Mouse (Mus musculus) brain, embryonic 14.5 days (tissue): Measurements from ENCODE around the gene Ercc6l.

ENCODE experiments used
- CTCF ChIP-seq: fragments of 200-500 bp; IDR thresholded peaks from 2 replicates; pipeline ENCODE4 v1.5.1; 2012; ENCODE audit warnings: inconsistent platforms, mild to moderate bottlenecking, moderate library complexity, borderline replicate concordance; ENCODE audit not compliant: insufficient read depth, insufficient read length; ENCODE audit errors: extremely low read depth
- POLR2A ChIP-seq: fragments of 200-500 bp; IDR thresholded peaks from 2 replicates; pipeline ENCODE4 v1.6.1; 2012; ENCODE audit warnings: mild to moderate bottlenecking, inconsistent platforms, borderline replicate concordance; ENCODE audit not compliant: poor library complexity, insufficient read depth, insufficient read length, severe bottlenecking; ENCODE audit errors: extremely low read depth

- TF ChIP-seq CTCF = no peak
- TF ChIP-seq POLR2A = no peak
These were observed at the start of gene Ercc6l for GRCm38 (mm10) chrX:102156618-102157422.
